Mouse (Mus musculus) MEL (cell line): ENCODE data around the gene Prdm9. TPM values are rescaled to one million over a fixed set of nuclear protein-coding genes. Genes with fewer than 3 reads are reported as not detected.

Source experiments
- DNase-seq: peaks from one replicate; pipeline ENCODE4 v3.0.0; 2011; ENCODE audit warnings: low read depth, low spot score
- H3K27ac ChIP-seq: 2 replicates; pipeline ENCODE4 v1.5.1; 2012; ENCODE audit warnings: low read depth, mild to moderate bottlenecking, control low read depth, low read length, moderate library complexity; ENCODE audit not compliant: control insufficient read depth
- H3K27me3 ChIP-seq, 2 experiments: fragments of 150-350 bp in 1 of 2; sonication (generic) in 1 of 2; 2 replicates each; pipeline ENCODE4 v1.6.1; 2012; ENCODE audit warnings: low read length in 2 of 2, mild to moderate bottlenecking in 2 of 2, improper control_type of control experiment in 1 of 2, moderate library complexity in 1 of 2; ENCODE audit not compliant: insufficient read depth in 2 of 2, control insufficient read depth in 1 of 2
- H3K36me3 ChIP-seq, 2 experiments: 2 replicates each; pipeline ENCODE4 v1.6.1; 2012 to 2014; ENCODE audit warnings: low read length in 2 of 2, improper control_type of control experiment in 1 of 2, inconsistent platforms in 1 of 2, mild to moderate bottlenecking in 1 of 2; ENCODE audit not compliant: insufficient read depth in 2 of 2, control insufficient read depth in 1 of 2
- H3K4me1 ChIP-seq, 2 experiments: fragments of 150-350 bp in 1 of 2; sonication (generic) in 1 of 2; 2 replicates each; pipeline ENCODE4 v1.6.1; 2012; ENCODE audit warnings: low read length in 2 of 2, improper control_type of control experiment in 1 of 2, mild to moderate bottlenecking in 1 of 2; ENCODE audit not compliant: insufficient read depth in 2 of 2, control insufficient read depth in 1 of 2
- H3K4me3 ChIP-seq, 2 experiments: fragments of 150-350 bp in 1 of 2; sonication (generic) in 1 of 2; 2 replicates each; pipeline ENCODE4 v1.5.1; 2012; ENCODE audit warnings: low read depth in 2 of 2, low read length in 2 of 2, mild to moderate bottlenecking in 2 of 2, moderate library complexity in 2 of 2, control low read depth in 1 of 2, improper control_type of control experiment in 1 of 2; ENCODE audit not compliant: control insufficient read depth in 1 of 2, insufficient read depth in 1 of 2
- H3K79me2 ChIP-seq: 2 replicates; pipeline ENCODE4 v1.6.1; 2012; ENCODE audit warnings: mild to moderate bottlenecking, low read length, moderate library complexity; ENCODE audit not compliant: control insufficient read depth, poor library complexity, insufficient read depth
- H3K9ac ChIP-seq: 2 replicates; pipeline ENCODE4 v1.6.1; 2012; ENCODE audit warnings: low read depth, mild to moderate bottlenecking, control low read depth, low read length, moderate library complexity; ENCODE audit not compliant: control insufficient read depth, poor library complexity, severe bottlenecking
- H3K9me3 ChIP-seq: fragments of 150-350 bp; sonication (generic); replicated peaks from 2 replicates; pipeline ENCODE4 v1.6.1; 2012; ENCODE audit warnings: mild to moderate bottlenecking, low read length, improper control_type of control experiment, moderate library complexity; ENCODE audit not compliant: insufficient read depth
- BHLHE40 ChIP-seq: IDR thresholded peaks from 2 replicates; pipeline ENCODE4 v1.6.1; 2012; ENCODE audit warnings: low read depth, mild to moderate bottlenecking, inconsistent platforms, low read length, improper control_type of control experiment, borderline replicate concordance
- CTCF ChIP-seq, 3 experiments: IDR thresholded peaks in 2 of 3; conservative IDR thresholded peaks in 1 of 3; 2 replicates each; pipeline ENCODE4 v1.5.1; 2011 to 2012; ENCODE audit warnings: low read length in 3 of 3, low read depth in 2 of 3, mild to moderate bottlenecking in 2 of 3, improper control_type of control experiment in 1 of 3, inconsistent platforms in 1 of 3, mixed read lengths in 1 of 3, moderate library complexity in 1 of 3; ENCODE audit not compliant: control insufficient read depth in 1 of 3, insufficient read depth in 1 of 3, poor library complexity in 1 of 3, severe bottlenecking in 1 of 3
- E2F4 ChIP-seq: IDR thresholded peaks from 2 replicates; pipeline ENCODE4 v1.6.1; 2011; ENCODE audit warnings: low read depth, low read length, improper control_type of control experiment, borderline replicate concordance
- ELF1 ChIP-seq: IDR thresholded peaks from 2 replicates; pipeline ENCODE4 v1.6.1; 2014; ENCODE audit warnings: low read depth, mild to moderate bottlenecking, inconsistent platforms, low read length, improper control_type of control experiment, moderate library complexity
- GATA1 ChIP-seq: IDR thresholded peaks from 2 replicates; pipeline ENCODE4 v1.6.1; 2011; ENCODE audit warnings: low read depth, low read length, improper control_type of control experiment
- HCFC1 ChIP-seq: IDR thresholded peaks from 2 replicates; pipeline ENCODE4 v1.6.1; 2012; ENCODE audit warnings: low read depth, mild to moderate bottlenecking, inconsistent platforms, low read length, improper control_type of control experiment, moderate library complexity
- JUND ChIP-seq: IDR thresholded peaks from 2 replicates; pipeline ENCODE4 v1.6.1; 2011; ENCODE audit warnings: low read depth, mild to moderate bottlenecking, improper control_type of control experiment, low read length
- KAT2A ChIP-seq: conservative IDR thresholded peaks from 2 replicates; pipeline ENCODE4 v1.6.1; 2012; ENCODE audit warnings: low read depth, low read length, improper control_type of control experiment, inconsistent platforms
- MAX ChIP-seq: IDR thresholded peaks from 2 replicates; pipeline ENCODE4 v1.6.1; 2011; ENCODE audit warnings: low read length, improper control_type of control experiment
- MXI1 ChIP-seq: IDR thresholded peaks from 2 replicates; pipeline ENCODE4 v1.6.1; 2011; ENCODE audit warnings: mild to moderate bottlenecking, low read depth, low read length, improper control_type of control experiment
- MYB ChIP-seq: IDR thresholded peaks from 2 replicates; pipeline ENCODE4 v1.6.1; 2011; ENCODE audit warnings: mild to moderate bottlenecking, low read depth, low read length, improper control_type of control experiment
- MYC ChIP-seq: IDR thresholded peaks from 2 replicates; pipeline ENCODE4 v1.6.1; 2011; ENCODE audit warnings: low read depth, mild to moderate bottlenecking, low read length, improper control_type of control experiment, moderate library complexity
- NELFE ChIP-seq: IDR thresholded peaks from 2 replicates; pipeline ENCODE4 v1.6.1; 2011; ENCODE audit warnings: low read depth, low read length, improper control_type of control experiment
- NRF1 ChIP-seq: IDR thresholded peaks from 2 replicates; pipeline ENCODE4 v1.6.1; 2014; ENCODE audit warnings: low read depth, mild to moderate bottlenecking, inconsistent platforms, low read length, improper control_type of control experiment, moderate library complexity; ENCODE audit not compliant: poor library complexity, insufficient read depth, severe bottlenecking
- POLR2A ChIP-seq, 2 experiments: IDR thresholded peaks; 2 replicates each; pipeline ENCODE4 v1.6.1; 2011 to 2012; ENCODE audit warnings: low read length in 2 of 2, mild to moderate bottlenecking in 2 of 2, control low read depth in 1 of 2, improper control_type of control experiment in 1 of 2, low read depth in 1 of 2, moderate library complexity in 1 of 2; ENCODE audit not compliant: control insufficient read depth in 1 of 2, insufficient read depth in 1 of 2, poor library complexity in 1 of 2
- POLR2AphosphoS2 ChIP-seq: IDR thresholded peaks from 2 replicates; pipeline ENCODE4 v1.6.1; 2011; ENCODE audit warnings: low read length, improper control_type of control experiment
- RAD21 ChIP-seq: IDR thresholded peaks from 2 replicates; pipeline ENCODE4 v1.6.1; 2011; ENCODE audit warnings: mild to moderate bottlenecking, low read depth, low read length, improper control_type of control experiment
- SIN3A ChIP-seq: IDR thresholded peaks from 2 replicates; pipeline ENCODE4 v1.6.1; 2012; ENCODE audit warnings: low read length, improper control_type of control experiment, inconsistent platforms
- TAL1 ChIP-seq: IDR thresholded peaks from 2 replicates; pipeline ENCODE4 v1.6.1; 2012; ENCODE audit warnings: mild to moderate bottlenecking, inconsistent platforms, low read length, moderate library complexity, mixed read lengths
- TBP ChIP-seq: IDR thresholded peaks from 2 replicates; pipeline ENCODE4 v1.8.0; 2011; ENCODE audit warnings: low read depth, low read length, improper control_type of control experiment
- TCF12 ChIP-seq: IDR thresholded peaks from 2 replicates; pipeline ENCODE4 v1.6.1; 2014; ENCODE audit warnings: low read depth, mild to moderate bottlenecking, inconsistent platforms, low read length, improper control_type of control experiment, moderate library complexity
- USF1 ChIP-seq: IDR thresholded peaks from 2 replicates; pipeline ENCODE4 v1.6.1; 2014; ENCODE audit warnings: low read depth, mild to moderate bottlenecking, inconsistent platforms, low read length, improper control_type of control experiment, moderate library complexity
- USF2 ChIP-seq, 2 experiments: IDR thresholded peaks; 2 replicates each; pipeline ENCODE4 v1.6.1; 2011 to 2012; ENCODE audit warnings: improper control_type of control experiment in 2 of 2, low read length in 2 of 2, borderline replicate concordance in 1 of 2, inconsistent platforms in 1 of 2, low read depth in 1 of 2, mild to moderate bottlenecking in 1 of 2; ENCODE audit not compliant: insufficient read depth in 1 of 2
- ZC3H11A ChIP-seq: IDR thresholded peaks from 2 replicates; pipeline ENCODE4 v1.6.1; 2012; ENCODE audit warnings: low read depth, mild to moderate bottlenecking, inconsistent platforms, low read length, improper control_type of control experiment
- ZKSCAN1 ChIP-seq: IDR thresholded peaks from 2 replicates; pipeline ENCODE4 v1.6.1; 2012; ENCODE audit warnings: low read depth, mild to moderate bottlenecking, inconsistent platforms, low read length, improper control_type of control experiment, moderate library complexity
- ZMIZ1 ChIP-seq: IDR thresholded peaks from 2 replicates; pipeline ENCODE4 v1.6.1; 2012; ENCODE audit warnings: low read depth, mild to moderate bottlenecking, inconsistent platforms, low read length, improper control_type of control experiment, moderate library complexity
- polyA plus RNA-seq, 2 experiments: library from polyadenylated mRNA; stranded (reverse) in 1 of 2; unstranded in 1 of 2; fragments of >175 nt in 1 of 2; fragments of >200 nt in 1 of 2; gene quantifications; 2 replicates each; pipeline versions ENCODE4 v1.2.1 to v1.2.4; 2012; ENCODE audit warnings: low replicate concordance in 2 of 2, low read depth in 1 of 2; ENCODE audit not compliant: insufficient read length in 2 of 2, insufficient read depth in 1 of 2, missing spikeins in 1 of 2
- total RNA-seq: library from RNA; depleted of rRNA; stranded (reverse); fragments of 300-350 nt; gene quantifications from 2 replicates; pipeline ENCODE4 v1.2.3, GENCODE M21; 2012

Gene Prdm9
- total and polyA plus RNA-seq, 3 experiments: 1.6 to 42.2 (median 3.5) TPM

GRCm38 (mm10) chr17:15526986-15527810 lies 37.0 kb downstream of the Prdm9 start, which contains the start of gene Pdcd2:
Gene Pdcd2, minus strand, starts transcription at chr17:15527301.
- no peaks in the 10 kb centered on the region for H3K27me3 ChIP-seq
- DNase-seq: peak; percentile 97
- peak within 1 kb of the TSS; percentile 66 to 99 for H3K4me3 ChIP-seq
- TF ChIP-seq MXI1 (peak; percentile 88; the same call in 1 of the 2 replicates), TAL1 (no peak), NRF1 (peak; percentile 54), RAD21 (no peak), USF1 (peak; percentile 96), HCFC1 (peak; percentile 82), GATA1 (peak; percentile 28; the same call in 1 of the 2 replicates), POLR2AphosphoS2 (peak; percentile 92; the same call in 1 of the 2 replicates), POLR2A (IDR thresholded peaks at IDR 0.05; ENCODE audit: control insufficient read depth in 1 of 2, insufficient read depth in 1 of 2, low read depth in 1 of 2, low read length in 2 of 2, poor library complexity in 1 of 2) (peak; percentile 95 to 96), MAX (peak; percentile 94), CTCF (IDR thresholded peaks at IDR 0.05 in 2 of 3, conservative IDR thresholded peaks at IDR 0.05 in 1 of 3; ENCODE audit: control insufficient read depth in 1 of 3, insufficient read depth in 1 of 3, low read depth in 2 of 3, low read length in 3 of 3, poor library complexity in 1 of 3, severe bottlenecking in 1 of 3) (no peak; a peak in 1 of 6 replicates), SIN3A (peak; percentile 72), MYB (0 out of 2 replicates have a peak, but pooled peaks have one; percentile 11), ZKSCAN1 (no peak), TCF12 (peak; percentile 78), ZC3H11A (no peak), KAT2A (0 out of 2 replicates have a peak, but pooled peaks have one; percentile 10), NELFE (peak; percentile 94), MYC (peak; percentile 64; the same call in 1 of the 2 replicates), ELF1 (peak; percentile 87), JUND (no peak), TBP (peak; percentile 96), E2F4 (no peak), USF2 (IDR thresholded peaks at IDR 0.05; ENCODE audit: borderline replicate concordance in 1 of 2, insufficient read depth in 1 of 2, low read depth in 1 of 2, low read length in 2 of 2) (peak; percentile 22 to 78; a peak in 2 of 4 replicates), ZMIZ1 (peak; percentile 88; the same call in 1 of the 2 replicates), BHLHE40 (peak; percentile 87; the same call in 1 of the 2 replicates)
- H3K9me3 ChIP-seq: no peaks in the 10 kb centered on the region
- peaks cover 24 to 29% of the 10 kb centered on the region in 2 experiments for H3K4me1 ChIP-seq
- peaks cover 22 to 49% of the 10 kb centered on the region in 2 experiments for H3K36me3 ChIP-seq
- peaks cover 18% of the 10 kb centered on the region for H3K79me2 ChIP-seq
- H3K27ac ChIP-seq: peak within 1 kb of the TSS; percentile 97
- peak within 1 kb of the TSS; percentile 83 for H3K9ac ChIP-seq
